Mouse (Mus musculus): ENCODE data around the gene Ccdc69. TPM values are rescaled to one million over a fixed set of nuclear protein-coding genes. Genes with fewer than 3 reads are reported as not detected.
"Not testable (repeated sequence)": the region's sequence is repeated elsewhere in the genome, so short reads cannot be mapped to it uniquely, and the experiment has no call there.

Gene Ccdc69
- 5.4 and 6.1 TPM in 2 replicates for polyA plus RNA-seq (2012; rRNA removed)

GRCm38 (mm10) chr11:55077331-55078231, at the start of gene Ccdc69:
Ccdc69 (minus strand) TSS chr11:55078131.
- Histone ChIP-seq H3K4me1 (ENCODE audit: control insufficient read depth, insufficient read depth, low read length) (peaks cover 21% of the 10 kb centered on the region), H3K27ac (ENCODE audit: insufficient read depth, low read length) (peak within 1 kb of the TSS; percentile 79), H3K27me3 (ENCODE audit: control insufficient read depth, insufficient read depth, low read length) (no peaks in the 10 kb centered on the region), H3K4me3 (replicated peaks; ENCODE audit: insufficient read depth, low read depth, low read length) (peak within 1 kb of the TSS; percentile 70)
- DNase-seq, result peak; percentile 71 to 72
- TF ChIP-seq CTCF (IDR thresholded peaks at IDR 0.05; ENCODE audit: borderline replicate concordance, insufficient read depth, low read depth, low read length) (no peak), POLR2A (IDR thresholded peaks at IDR 0.05; ENCODE audit: borderline replicate concordance, insufficient read depth, low read length) (peak; percentile 48; the same call in 1 of the 2 replicates)
- WGBS, result under 1% methylated on average over 50 of the region's 50 CpGs

GRCm38 (mm10) chr11:55126663-55127062, 48.7 kb upstream of the Ccdc69 start:
- no peak overlapping the region for H3K4me3 ChIP-seq (replicated peaks; ENCODE audit: insufficient read depth, low read depth, low read length)
- TF ChIP-seq POLR2A (IDR thresholded peaks at IDR 0.05; ENCODE audit: borderline replicate concordance, insufficient read depth, low read length), result no peak
- TF ChIP-seq CTCF (IDR thresholded peaks at IDR 0.05; ENCODE audit: borderline replicate concordance, insufficient read depth, low read depth, low read length), result no peak
- no peak overlapping the region for H3K27ac ChIP-seq (ENCODE audit: insufficient read depth, low read length)
- no peak for DNase-seq
- WGBS, result 90% methylated on average over 3 of the region's 3 CpGs
- no peaks in the 10 kb centered on the region for H3K4me1 ChIP-seq (ENCODE audit: control insufficient read depth, insufficient read depth, low read length)
- H3K27me3 ChIP-seq (ENCODE audit: control insufficient read depth, insufficient read depth, low read length), result no peaks in the 10 kb centered on the region

GRCm38 (mm10) chr11:55121430-55121829, 43.5 kb upstream of the Ccdc69 start:
- no peaks in the 10 kb centered on the region for H3K27me3 ChIP-seq (ENCODE audit: control insufficient read depth, insufficient read depth, low read length)
- no peak for DNase-seq
- H3K4me3 ChIP-seq (replicated peaks; ENCODE audit: insufficient read depth, low read depth, low read length), result no peak overlapping the region
- WGBS, result 96% methylated on average over 1 of the region's 1 CpGs
- H3K27ac ChIP-seq (ENCODE audit: insufficient read depth, low read length), result no peak overlapping the region
- H3K4me1 ChIP-seq (ENCODE audit: control insufficient read depth, insufficient read depth, low read length), result no peaks in the 10 kb centered on the region
- TF ChIP-seq POLR2A (IDR thresholded peaks at IDR 0.05; ENCODE audit: borderline replicate concordance, insufficient read depth, low read length) (no peak), CTCF (IDR thresholded peaks at IDR 0.05; ENCODE audit: borderline replicate concordance, insufficient read depth, low read depth, low read length) (no peak)

GRCm38 (mm10) chr11:55120821-55121271, 42.9 kb upstream of the Ccdc69 start:
- WGBS, result 82% methylated on average over 8 of the region's 8 CpGs
- Histone ChIP-seq H3K4me1 (ENCODE audit: control insufficient read depth, insufficient read depth, low read length) (no peaks in the 10 kb centered on the region), H3K27me3 (ENCODE audit: control insufficient read depth, insufficient read depth, low read length) (no peaks in the 10 kb centered on the region), H3K4me3 (replicated peaks; ENCODE audit: insufficient read depth, low read depth, low read length) (no peak overlapping the region), H3K27ac (ENCODE audit: insufficient read depth, low read length) (no peak overlapping the region)
- TF ChIP-seq CTCF (IDR thresholded peaks at IDR 0.05; ENCODE audit: borderline replicate concordance, insufficient read depth, low read depth, low read length) (no peak), POLR2A (IDR thresholded peaks at IDR 0.05; ENCODE audit: borderline replicate concordance, insufficient read depth, low read length) (no peak)
- DNase-seq, result no peak

GRCm38 (mm10) chr11:55120279-55120678, 42.3 kb upstream of the Ccdc69 start:
- Histone ChIP-seq H3K4me1 (ENCODE audit: control insufficient read depth, insufficient read depth, low read length) (no peaks in the 10 kb centered on the region), H3K4me3 (replicated peaks; ENCODE audit: insufficient read depth, low read depth, low read length) (no peak overlapping the region), H3K27me3 (ENCODE audit: control insufficient read depth, insufficient read depth, low read length) (no peaks in the 10 kb centered on the region), H3K27ac (ENCODE audit: insufficient read depth, low read length) (no peak overlapping the region)
- DNase-seq, result no peak
- TF ChIP-seq POLR2A (IDR thresholded peaks at IDR 0.05; ENCODE audit: borderline replicate concordance, insufficient read depth, low read length) (no peak), CTCF (IDR thresholded peaks at IDR 0.05; ENCODE audit: borderline replicate concordance, insufficient read depth, low read depth, low read length) (no peak)

GRCm38 (mm10) chr11:55117031-55117430, 39.1 kb upstream of the Ccdc69 start:
- no peak for DNase-seq
- Histone ChIP-seq H3K4me1 (ENCODE audit: control insufficient read depth, insufficient read depth, low read length) (no peaks in the 10 kb centered on the region), H3K27me3 (ENCODE audit: control insufficient read depth, insufficient read depth, low read length) (no peaks in the 10 kb centered on the region), H3K27ac (ENCODE audit: insufficient read depth, low read length) (no peak overlapping the region), H3K4me3 (replicated peaks; ENCODE audit: insufficient read depth, low read depth, low read length) (no peak overlapping the region)
- 86% methylated on average over 2 of the region's 2 CpGs for WGBS
- no peak for TF ChIP-seq POLR2A (IDR thresholded peaks at IDR 0.05; ENCODE audit: borderline replicate concordance, insufficient read depth, low read length)
- no peak for TF ChIP-seq CTCF (IDR thresholded peaks at IDR 0.05; ENCODE audit: borderline replicate concordance, insufficient read depth, low read depth, low read length)

GRCm38 (mm10) chr11:55116004-55116403, 38.1 kb upstream of the Ccdc69 start:
- Histone ChIP-seq H3K4me1 (ENCODE audit: control insufficient read depth, insufficient read depth, low read length) (no peaks in the 10 kb centered on the region), H3K4me3 (replicated peaks; ENCODE audit: insufficient read depth, low read depth, low read length) (no peak overlapping the region), H3K27ac (ENCODE audit: insufficient read depth, low read length) (no peak overlapping the region), H3K27me3 (ENCODE audit: control insufficient read depth, insufficient read depth, low read length) (no peaks in the 10 kb centered on the region)
- WGBS, result 97% methylated on average over 3 of the region's 3 CpGs
- TF ChIP-seq POLR2A (IDR thresholded peaks at IDR 0.05; ENCODE audit: borderline replicate concordance, insufficient read depth, low read length) (no peak), CTCF (IDR thresholded peaks at IDR 0.05; ENCODE audit: borderline replicate concordance, insufficient read depth, low read depth, low read length) (no peak)
- no peak for DNase-seq

- no peaks in the 10 kb centered on the region for H3K27me3 ChIP-seq (ENCODE audit: control insufficient read depth, insufficient read depth, low read length)
- H3K4me3 ChIP-seq (replicated peaks; ENCODE audit: insufficient read depth, low read depth, low read length), result no peak overlapping the region
- WGBS, result 58% methylated on average over 2 of the region's 2 CpGs
- DNase-seq, result no peak
- H3K27ac ChIP-seq (ENCODE audit: insufficient read depth, low read length), result no peak overlapping the region
- TF ChIP-seq POLR2A (IDR thresholded peaks at IDR 0.05; ENCODE audit: borderline replicate concordance, insufficient read depth, low read length), result no peak
- TF ChIP-seq CTCF (IDR thresholded peaks at IDR 0.05; ENCODE audit: borderline replicate concordance, insufficient read depth, low read depth, low read length), result no peak
- H3K4me1 ChIP-seq (ENCODE audit: control insufficient read depth, insufficient read depth, low read length), result no peaks in the 10 kb centered on the region; the same call in 1 of the 2 replicates
Measured at GRCm38 (mm10) chr11:55114291-55114690, 36.4 kb upstream of the Ccdc69 start.

GRCm38 (mm10) chr11:55113861-55114250, 35.9 kb upstream of the Ccdc69 start:
- not testable (repeated sequence) for H3K4me3 ChIP-seq (replicated peaks; ENCODE audit: insufficient read depth, low read depth, low read length); DNase-seq; H3K27me3 ChIP-seq (ENCODE audit: control insufficient read depth, insufficient read depth, low read length); H3K4me1 ChIP-seq (ENCODE audit: control insufficient read depth, insufficient read depth, low read length); H3K27ac ChIP-seq (ENCODE audit: insufficient read depth, low read length)
- WGBS, result 64% methylated on average over 4 of the region's 4 CpGs
